Comparison of ENCODE assay signal across 8 mouse cellular contexts in genomic region chr6:90551251-90551650, GRCm38 (mm10). TPM values are rescaled to one million over a fixed set of nuclear protein-coding genes. Genes with fewer than 3 reads are reported as not detected.
DNase-seq lines count a peak whose midpoint lies in the region; ATAC-seq and TF ChIP-seq lines count a peak whose summit lies in the region.
"Had no signal": no experiment of that assay in that cellular context is flagged by ENCODE, and none has a peak within 500 bp of the region (broad histone marks: within the 10 kb centered on the region; RNA-seq: fewer than 3 reads in every experiment).

No protein-coding gene starts in this region.

- H3K4me1 ChIP-seq in kidney, adult 2 months (ENCODE audit: control insufficient read depth, insufficient read depth, low read length) = peaks cover 39% of the 10 kb centered on the region
- H3K4me1 ChIP-seq in bone marrow macrophage, adult 2 months (ENCODE audit: control insufficient read depth, insufficient read depth, low read length) = no peaks in the 10 kb centered on the region; the same call in none of the 2 replicates
- H3K4me1 ChIP-seq in hindbrain, embryonic 12.5 days = no peaks in the 10 kb centered on the region
- 0 out of 2 replicates have a peak, but pooled peaks cover 6% of the 10 kb centered on the region for H3K4me1 ChIP-seq in midbrain, embryonic 13.5 days (replicated peaks)

- ATAC-seq in hindbrain, embryonic 12.5 days (ENCODE audit: low FRiP score) = no peak
- no peak for ATAC-seq in midbrain, embryonic 13.5 days

- no peaks in the 10 kb centered on the region for H3K36me3 ChIP-seq in kidney, adult 2 months (ENCODE audit: control insufficient read depth, insufficient read depth, low read length)
- H3K36me3 ChIP-seq in hindbrain, embryonic 12.5 days = no peaks in the 10 kb centered on the region
- no peaks in the 10 kb centered on the region for H3K36me3 ChIP-seq in midbrain, embryonic 13.5 days
- H3K36me3 ChIP-seq: lung, embryonic 15.5 days had no signal

- H3K4me3 ChIP-seq in kidney, adult 2 months (ENCODE audit: insufficient read depth, low read depth, low read length) = peak overlapping the region; percentile 74
- peak overlapping the region; percentile 57 for H3K4me3 ChIP-seq in bone marrow macrophage, adult 2 months (ENCODE audit: insufficient read depth, low read length)
- no peak overlapping the region for H3K4me3 ChIP-seq in hindbrain, embryonic 12.5 days
- H3K4me3 ChIP-seq in midbrain, embryonic 13.5 days (replicated peaks) = peak overlapping the region; percentile 7; the same call in 1 of the 2 replicates

- H3K27ac ChIP-seq in kidney, adult 2 months (ENCODE audit: insufficient read depth, low read depth, low read length) = peak overlapping the region; percentile 97
- no peak overlapping the region for H3K27ac ChIP-seq in bone marrow macrophage, adult 2 months (ENCODE audit: insufficient read depth, low read depth, low read length)
- H3K27ac ChIP-seq in hindbrain, embryonic 12.5 days = no peak overlapping the region
- H3K27ac ChIP-seq in midbrain, embryonic 13.5 days = no peak overlapping the region
- H3K27ac ChIP-seq: lung, embryonic 15.5 days had no signal

- peak overlapping the region; percentile 17; the same call in 1 of the 2 replicates for H3K4me2 ChIP-seq in hindbrain, embryonic 12.5 days (replicated peaks)
- peak overlapping the region; percentile 17 for H3K4me2 ChIP-seq in midbrain, embryonic 13.5 days (replicated peaks)

- peak; percentile 28 for DNase-seq in kidney, adult 2 months
- DNase-seq in kidney, postnatal 14 days = no peak
- no peak for DNase-seq in urinary bladder, postnatal 14 days (ENCODE audit: low spot score)
- DNase-seq in spleen, postnatal 4 days (ENCODE audit: low spot score in 2 of 2) = no peak

- H3K9me3 ChIP-seq in hindbrain, embryonic 12.5 days (replicated peaks) = no peaks in the 10 kb centered on the region
- H3K9me3 ChIP-seq in midbrain, embryonic 13.5 days = no peaks in the 10 kb centered on the region
- H3K9me3 ChIP-seq: lung, embryonic 15.5 days had no signal

- no peak overlapping the region for H3K9ac ChIP-seq in hindbrain, embryonic 12.5 days
- peak overlapping the region; percentile 4; the same call in 1 of the 2 replicates for H3K9ac ChIP-seq in midbrain, embryonic 13.5 days (replicated peaks)
- H3K9ac ChIP-seq: lung, embryonic 15.5 days had no signal

- TF ChIP-seq CTCF in kidney, adult 2 months (conservative IDR thresholded peaks at IDR 0.05; ENCODE audit: insufficient read depth, insufficient read length, low read depth, low read length) = no peak
- no peak for TF ChIP-seq CTCF in bone marrow macrophage, adult 2 months (IDR thresholded peaks at IDR 0.05; ENCODE audit: low read depth, low read length)

- no peaks in the 10 kb centered on the region for H3K27me3 ChIP-seq in kidney, adult 2 months (replicated peaks; ENCODE audit: control insufficient read depth, insufficient read depth, low read length)
- H3K27me3 ChIP-seq in hindbrain, embryonic 12.5 days = no peaks in the 10 kb centered on the region
- no peaks in the 10 kb centered on the region for H3K27me3 ChIP-seq in midbrain, embryonic 13.5 days
- H3K27me3 ChIP-seq: lung, embryonic 15.5 days had no signal

- no peak for TF ChIP-seq POLR2A in kidney, adult 2 months (IDR thresholded peaks at IDR 0.05; ENCODE audit: low read depth, low read length)
- no peak for TF ChIP-seq POLR2A in bone marrow macrophage, adult 2 months (IDR thresholded peaks at IDR 0.05; ENCODE audit: borderline replicate concordance, low read depth, low read length)

RNA-seq across cellular contexts. Expression of gene Slc41a3, which starts 53.3 kb away (rescaled TPM):
- 6.3 and 8.0 TPM in 2 replicates for polyA plus RNA-seq in kidney, adult 2 months (2012; rRNA removed)
- polyA plus RNA-seq in bone marrow macrophage, adult 2 months (2012; ENCODE audit: insufficient read depth, insufficient read length, missing spikeins) = 13.4 and 14.7 TPM in 2 replicates
- polyA plus RNA-seq in hindbrain, embryonic 12.5 days (2016; fragmentation: Nextera tagmentation; extraction: Ambion mirVana) = 3.6 TPM in 2 replicates
- polyA plus RNA-seq in midbrain, embryonic 13.5 days (2015; fragmentation: Nextera tagmentation; extraction: Ambion mirVana) = 3.3 and 3.6 TPM in 2 replicates
